Mouse (Mus musculus): ENCODE measurements around the gene Dnm3. TPM values are rescaled to one million over a fixed set of nuclear protein-coding genes. Genes with fewer than 3 reads are reported as not detected.
"Not testable (repeated sequence)": the region's sequence is repeated elsewhere in the genome, so short reads cannot be mapped to it uniquely, and the experiment has no call there.

The Dnm3 gene
- total RNA-seq, 2 experiments from 2014 or later, result not detected

DNA sequence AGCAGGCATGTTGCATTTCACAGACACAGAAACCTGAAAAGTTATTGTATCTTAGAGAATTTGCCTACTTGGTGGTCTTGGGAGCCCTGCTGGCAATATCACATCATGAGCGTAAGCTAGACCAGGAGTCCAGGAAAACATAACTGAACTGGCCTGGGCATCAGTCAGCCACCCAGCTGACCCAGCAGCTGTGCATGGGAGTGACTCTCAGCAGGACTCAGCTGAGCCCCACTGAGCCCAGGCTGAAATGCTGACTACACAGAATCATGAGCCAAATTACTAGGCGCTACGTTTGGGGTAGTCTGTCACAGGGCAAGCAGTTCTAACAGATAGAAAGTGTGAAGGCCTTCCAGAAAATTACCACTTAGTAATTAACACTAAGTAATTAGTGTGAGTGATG, 41.2 kb downstream of the Dnm3 start:
- no peak for ATAC-seq (replicated peaks; ENCODE audit: poor library complexity, severe bottlenecking)

DNA sequence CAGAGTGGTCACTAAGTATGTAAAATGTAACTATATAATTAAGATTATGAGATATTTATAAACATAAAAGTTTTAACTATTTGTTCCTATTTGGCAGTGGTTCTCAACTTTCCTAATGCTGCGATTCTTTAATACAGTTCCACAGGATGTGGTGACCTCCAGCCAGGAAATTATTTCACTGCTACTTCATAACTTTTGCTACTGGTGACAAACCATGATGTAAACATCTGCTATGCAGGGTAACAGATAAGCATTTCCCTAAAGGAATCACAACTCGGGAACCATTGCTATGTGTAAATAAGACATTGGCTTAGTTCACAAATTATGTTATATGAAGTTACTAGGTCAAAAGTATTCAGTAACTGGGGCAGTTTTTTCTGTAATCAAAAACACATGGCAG, 48.9 kb downstream of the Dnm3 start:
- ATAC-seq (replicated peaks; ENCODE audit: poor library complexity, severe bottlenecking), result no peak

DNA sequence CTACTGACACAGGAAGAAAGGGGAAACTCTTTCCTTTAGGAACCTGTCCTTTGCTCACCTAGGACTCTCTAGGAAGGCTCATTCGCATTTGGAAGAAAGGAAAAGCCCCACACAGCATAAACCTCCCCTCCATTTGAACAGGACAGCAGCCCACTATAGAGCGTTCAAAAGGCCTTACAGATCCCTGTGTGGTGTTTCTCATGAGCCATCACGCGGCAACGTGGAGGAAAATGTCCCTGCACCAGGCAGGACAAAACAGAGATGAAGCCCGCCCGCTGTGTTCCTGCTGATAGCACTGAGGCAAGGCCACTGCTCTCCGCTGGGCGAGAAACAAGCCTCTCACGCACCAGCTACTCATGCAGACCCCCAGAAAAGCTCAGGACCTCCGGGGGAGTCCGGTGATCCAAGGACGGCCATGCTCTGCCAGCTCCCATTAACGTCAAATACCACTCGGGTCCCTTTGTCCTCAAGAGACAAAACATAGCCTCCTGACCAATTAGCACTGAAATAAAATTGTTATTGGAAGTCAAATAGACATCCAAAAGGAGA, 51.8 kb downstream of the Dnm3 start:
- no peak for ATAC-seq (replicated peaks; ENCODE audit: poor library complexity, severe bottlenecking)

DNA sequence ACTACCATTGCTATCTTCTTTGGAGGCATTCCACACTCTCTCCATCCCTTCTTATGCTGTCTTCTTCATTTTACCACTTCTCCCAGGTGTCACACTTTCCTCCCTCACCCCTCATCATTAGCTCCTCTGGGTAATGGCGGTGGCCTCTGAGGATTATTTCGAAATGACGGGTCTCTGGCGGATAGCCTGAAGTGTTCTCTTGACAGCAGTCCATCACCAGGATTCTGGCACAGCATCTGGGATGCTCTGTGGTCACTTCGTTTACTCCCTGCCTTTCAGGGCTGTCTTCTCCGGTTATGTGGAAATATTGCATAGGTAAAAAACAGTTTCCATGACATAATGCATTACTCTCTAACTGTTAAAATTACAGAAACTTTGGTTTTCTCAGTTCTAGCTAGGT, 55.0 kb downstream of the Dnm3 start:
- ATAC-seq (replicated peaks; ENCODE audit: poor library complexity, severe bottlenecking), result no peak

DNA sequence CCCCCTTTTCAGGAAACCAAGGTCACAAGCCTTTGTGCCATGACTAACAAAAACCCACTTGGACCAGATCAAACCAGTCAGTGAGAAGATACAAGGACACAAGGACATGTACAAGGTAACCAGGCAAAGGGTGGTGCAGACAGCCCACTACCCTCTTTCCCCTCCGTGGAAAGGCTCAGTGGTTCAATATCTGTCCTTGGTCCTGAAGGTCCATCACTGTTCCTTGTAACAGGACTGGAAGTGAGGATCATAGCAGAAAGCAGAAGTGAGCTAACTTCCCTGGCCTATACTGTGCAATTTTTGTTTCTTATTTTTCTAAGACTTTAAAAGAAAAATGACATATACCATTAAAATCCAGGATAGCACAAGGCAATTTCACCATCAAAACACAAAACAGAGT, 64.0 kb downstream of the Dnm3 start:
- ATAC-seq (replicated peaks; ENCODE audit: poor library complexity, severe bottlenecking), result peak; percentile 59

DNA sequence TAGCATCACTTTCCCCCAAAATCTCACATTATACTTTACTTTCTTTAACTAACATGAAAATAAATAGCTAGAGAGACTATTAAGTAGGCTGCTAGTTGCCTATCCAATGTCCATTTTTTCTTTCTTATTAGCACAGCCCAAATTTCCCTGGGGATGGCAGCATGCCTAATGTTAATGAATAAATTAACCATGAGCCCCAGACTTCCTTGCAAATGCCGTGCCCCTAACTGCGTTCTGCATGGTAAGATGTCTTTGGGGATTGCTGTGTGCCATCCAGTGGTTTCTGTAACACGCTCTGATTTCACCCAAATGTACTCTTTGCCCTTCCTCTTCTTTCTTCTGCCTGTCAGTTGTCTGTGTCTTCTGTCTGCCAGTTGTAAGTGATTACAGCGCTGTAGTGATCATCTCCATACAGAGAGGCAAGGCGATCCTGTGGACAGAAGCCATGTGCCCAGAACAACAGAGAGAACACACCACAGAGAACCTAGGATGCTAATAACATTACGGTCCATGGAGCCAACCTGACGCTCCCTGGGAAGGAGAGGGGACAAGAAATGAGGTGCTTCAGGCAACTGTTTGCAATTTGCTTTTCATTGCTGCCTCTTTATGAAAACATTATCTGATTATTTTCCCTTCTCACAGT, 64.9 kb downstream of the Dnm3 start:
- ATAC-seq (replicated peaks; ENCODE audit: poor library complexity, severe bottlenecking), result no peak

DNA sequence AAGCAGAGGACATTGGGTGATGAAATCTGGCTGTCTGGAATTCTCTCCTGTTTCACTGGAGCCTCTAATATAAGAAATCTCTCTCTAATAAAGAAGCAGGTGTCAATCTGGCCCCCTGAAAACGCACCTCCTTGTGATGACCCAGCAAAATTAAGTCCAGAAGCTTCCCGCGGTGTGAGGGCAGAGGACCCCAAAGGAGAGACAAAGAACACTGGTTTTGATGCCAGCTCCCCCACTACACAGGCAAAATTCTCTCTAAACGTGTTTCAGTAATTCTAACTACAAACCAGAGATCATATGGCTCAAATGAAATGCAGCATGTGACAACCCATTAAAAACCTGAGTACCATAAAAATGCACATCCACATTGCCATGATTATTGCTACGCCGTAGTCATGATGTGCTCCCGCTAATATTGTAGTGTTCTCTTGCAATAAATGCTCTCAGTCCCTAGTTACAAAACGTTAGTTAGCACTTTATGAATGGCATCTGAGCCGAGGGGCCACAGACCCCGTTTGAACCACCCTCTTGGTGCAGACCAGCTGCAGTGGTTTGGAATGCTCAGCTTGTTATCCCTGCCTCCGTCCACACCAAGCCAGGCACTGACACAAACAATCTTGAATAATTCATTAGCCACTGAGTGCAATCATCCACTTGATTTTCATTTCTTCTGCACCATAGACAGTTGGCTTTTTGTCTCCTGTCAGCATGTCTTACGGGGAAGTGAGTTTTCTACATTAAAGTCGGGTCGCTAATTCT, 67.4 kb downstream of the Dnm3 start:
- ATAC-seq (replicated peaks; ENCODE audit: poor library complexity, severe bottlenecking), result no peak

DNA sequence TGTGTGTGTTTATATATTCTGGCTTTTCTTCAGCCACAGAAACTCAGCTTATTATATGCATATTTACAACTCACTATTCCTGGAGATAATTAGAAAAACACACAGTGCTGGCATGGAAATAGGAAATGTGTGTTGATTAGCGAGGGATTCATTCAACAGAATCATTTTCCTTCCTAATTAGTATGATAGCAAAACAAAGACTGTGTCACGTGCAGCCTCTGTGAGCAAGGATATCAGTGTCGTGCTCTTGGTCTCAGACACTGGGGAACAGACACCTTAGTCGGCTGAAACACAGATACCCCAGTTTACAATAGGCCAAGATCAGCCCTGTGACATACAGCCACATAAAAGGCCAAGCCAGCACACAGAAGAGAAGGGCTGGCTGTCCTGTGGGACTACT, 83.3 kb downstream of the Dnm3 start:
- no peak for ATAC-seq (replicated peaks; ENCODE audit: poor library complexity, severe bottlenecking)

DNA sequence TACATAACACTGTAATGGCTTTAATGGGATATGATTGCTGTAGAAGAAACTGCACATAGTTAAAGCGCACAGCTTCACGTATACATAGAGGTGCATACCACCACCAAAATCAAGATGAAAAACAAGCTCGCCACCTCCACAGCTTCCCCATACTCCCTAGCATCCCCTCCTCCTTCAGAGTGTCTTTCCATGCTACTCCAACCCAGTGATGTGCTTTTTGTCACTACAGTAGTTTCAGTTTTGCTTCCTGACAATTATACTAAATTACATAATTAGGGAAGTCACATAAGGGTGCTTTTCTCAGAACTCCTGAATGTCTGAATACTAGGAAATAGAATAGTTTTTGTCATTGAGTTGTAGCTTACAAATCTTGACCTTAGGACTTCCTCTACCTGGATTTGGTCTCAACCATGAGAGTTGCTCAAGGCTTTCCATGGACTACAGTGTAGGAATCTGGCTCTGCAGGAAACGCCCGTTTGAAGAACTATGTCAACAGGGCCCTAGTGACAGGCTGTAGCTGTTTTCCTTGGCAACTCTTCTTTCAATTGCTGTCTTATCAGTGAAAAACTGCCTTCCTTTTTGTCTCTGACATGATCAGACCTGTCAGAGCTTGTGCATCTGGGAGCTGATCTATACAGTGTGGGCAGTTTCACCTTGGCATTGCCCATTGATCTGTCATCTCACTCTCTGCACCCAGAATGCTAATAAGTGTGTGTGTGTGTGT, 89.2 kb downstream of the Dnm3 start:
- ATAC-seq (replicated peaks; ENCODE audit: poor library complexity, severe bottlenecking), result peak; percentile 59

DNA sequence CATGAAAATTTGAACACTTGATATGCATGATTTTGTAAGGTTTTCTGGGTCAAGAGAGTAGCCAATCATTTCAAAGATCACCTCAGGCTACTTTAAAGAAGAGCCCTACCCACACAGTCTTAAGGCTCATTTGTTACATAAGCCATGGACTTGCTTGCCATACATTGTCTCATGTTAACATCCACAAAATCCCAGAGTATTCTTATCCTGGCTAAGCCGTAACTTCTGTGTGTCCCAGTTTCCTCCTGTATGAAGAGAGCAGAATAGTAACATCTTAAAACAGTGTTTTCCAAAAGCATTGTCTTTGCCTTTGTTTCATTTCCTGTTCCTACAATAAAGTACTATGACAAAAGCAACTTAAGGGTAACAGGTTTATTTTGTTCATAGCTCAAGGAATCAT, 104.8 kb downstream of the Dnm3 start:
- ATAC-seq (replicated peaks; ENCODE audit: poor library complexity, severe bottlenecking), result not testable (repeated sequence)

DNA sequence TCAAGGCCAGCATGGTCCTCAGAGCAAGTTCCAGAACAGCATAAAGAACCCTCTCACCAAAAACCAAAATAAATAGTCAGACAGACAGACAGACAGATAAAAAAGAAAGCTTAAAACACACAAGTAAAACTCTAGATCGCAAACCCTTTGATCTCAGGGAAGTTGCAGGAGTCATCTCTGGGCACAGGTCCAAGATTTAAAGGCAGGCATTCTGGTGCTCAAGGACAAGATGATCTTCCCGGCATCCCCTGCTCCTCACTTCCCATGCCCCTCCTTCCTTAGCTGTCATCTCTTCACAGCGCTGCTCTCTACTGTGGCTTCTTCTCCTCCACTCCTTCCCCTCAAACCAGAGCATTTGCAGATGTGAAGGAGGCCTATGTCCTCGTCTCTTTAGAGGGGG, 108.1 kb downstream of the Dnm3 start:
- no peak for ATAC-seq (replicated peaks; ENCODE audit: poor library complexity, severe bottlenecking)

DNA sequence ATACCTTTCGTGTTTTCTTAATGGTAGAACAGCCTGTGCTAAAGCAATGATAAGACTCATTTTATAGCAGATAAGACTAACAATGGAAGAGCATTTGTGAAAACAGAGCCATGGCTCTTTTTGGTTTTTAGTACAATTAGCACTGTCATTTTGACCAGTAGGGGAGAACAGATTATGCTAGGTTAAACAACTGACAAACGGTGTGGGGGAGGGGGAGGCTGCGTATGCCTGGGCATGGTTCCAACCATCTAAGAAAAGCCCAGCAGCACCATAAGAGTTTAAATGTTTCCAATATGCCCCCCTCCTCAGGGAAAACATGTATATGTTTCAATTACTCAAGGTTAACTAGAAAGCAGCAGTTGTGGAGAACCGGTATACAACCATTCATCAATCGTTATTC, 115.9 kb downstream of the Dnm3 start:
- no peak for ATAC-seq (replicated peaks; ENCODE audit: poor library complexity, severe bottlenecking)

DNA sequence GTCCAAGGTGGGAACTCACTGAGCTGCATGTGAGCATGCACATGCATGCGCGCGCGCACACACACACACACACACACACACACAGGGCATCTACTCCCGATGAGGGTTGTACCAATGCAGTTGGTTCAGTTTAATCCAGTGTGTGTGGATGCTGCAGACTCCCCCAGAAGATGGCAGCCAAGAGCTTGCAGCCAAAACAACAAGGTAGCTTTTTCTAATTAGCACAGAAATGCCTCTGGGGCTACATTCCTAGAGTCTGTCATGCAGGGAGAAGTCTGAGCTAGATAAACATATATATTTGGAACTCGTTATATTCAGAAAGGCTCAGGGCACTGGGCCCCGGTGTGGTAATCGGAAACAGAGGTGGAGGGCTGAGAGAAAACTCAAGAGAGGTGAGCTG, 118.6 kb downstream of the Dnm3 start:
- peak; percentile 30; the same call in 1 of the 2 replicates for ATAC-seq (replicated peaks; ENCODE audit: poor library complexity, severe bottlenecking)

DNA sequence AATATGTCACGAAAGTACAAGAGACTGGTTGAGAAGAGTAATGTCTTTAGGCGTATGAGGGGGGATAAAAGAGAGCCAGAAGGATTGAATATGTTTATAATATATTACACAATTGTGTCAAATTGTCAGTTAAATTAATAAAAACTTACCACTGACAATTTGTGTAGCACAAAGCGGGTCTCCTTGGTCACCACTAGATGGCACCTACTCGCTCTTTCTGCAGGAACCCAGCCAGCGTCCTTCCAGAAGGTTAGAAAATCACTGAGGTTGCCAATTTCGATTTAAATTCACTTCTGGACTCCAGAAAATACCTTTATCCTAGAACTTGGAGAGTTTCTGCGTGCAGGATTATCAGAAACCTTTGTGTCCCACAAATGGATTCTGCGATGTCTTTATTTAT, 119.8 kb downstream of the Dnm3 start:
- no peak; the same call in 1 of the 2 replicates for ATAC-seq (replicated peaks; ENCODE audit: poor library complexity, severe bottlenecking)

DNA sequence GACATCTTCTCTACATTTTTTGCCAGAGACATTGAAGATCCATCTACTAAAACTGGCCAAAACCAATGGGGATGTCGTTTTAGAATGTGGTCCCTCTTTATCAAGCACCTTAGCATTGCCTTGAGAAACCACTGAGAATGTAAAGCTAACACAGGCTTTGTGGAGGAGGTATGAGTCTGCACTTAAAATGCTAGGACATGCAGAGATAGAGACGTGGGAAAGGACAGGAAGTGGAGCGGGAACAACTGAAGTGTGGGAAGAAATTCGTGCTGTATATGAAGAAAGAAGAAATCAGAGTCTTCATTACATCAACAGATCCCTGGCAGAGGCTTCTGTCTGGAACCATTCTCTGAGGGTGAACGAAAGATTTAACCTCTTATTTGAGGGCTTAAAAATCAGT, 121.4 kb downstream of the Dnm3 start:
- no peak for ATAC-seq (replicated peaks; ENCODE audit: poor library complexity, severe bottlenecking)

DNA sequence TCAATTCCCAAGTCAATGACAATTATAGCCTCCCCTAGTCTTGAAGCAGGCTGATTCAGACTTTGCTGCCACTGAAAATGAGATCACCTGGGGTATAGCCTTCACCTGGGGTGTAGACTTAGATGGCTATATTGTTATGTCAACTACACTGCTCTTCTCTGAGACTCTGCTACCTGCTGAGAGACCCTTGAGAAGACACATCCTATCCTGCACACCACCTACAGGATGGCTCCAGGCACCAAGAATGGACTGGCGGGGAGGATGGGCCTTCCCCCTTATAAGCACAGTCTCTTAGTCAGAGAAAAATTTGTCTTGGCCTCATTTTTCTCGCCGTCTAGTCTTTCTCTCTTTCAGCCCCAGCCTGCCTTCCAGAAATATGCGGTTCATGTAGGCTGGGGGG, 123.1 kb downstream of the Dnm3 start:
- ATAC-seq (replicated peaks; ENCODE audit: poor library complexity, severe bottlenecking), result no peak

DNA sequence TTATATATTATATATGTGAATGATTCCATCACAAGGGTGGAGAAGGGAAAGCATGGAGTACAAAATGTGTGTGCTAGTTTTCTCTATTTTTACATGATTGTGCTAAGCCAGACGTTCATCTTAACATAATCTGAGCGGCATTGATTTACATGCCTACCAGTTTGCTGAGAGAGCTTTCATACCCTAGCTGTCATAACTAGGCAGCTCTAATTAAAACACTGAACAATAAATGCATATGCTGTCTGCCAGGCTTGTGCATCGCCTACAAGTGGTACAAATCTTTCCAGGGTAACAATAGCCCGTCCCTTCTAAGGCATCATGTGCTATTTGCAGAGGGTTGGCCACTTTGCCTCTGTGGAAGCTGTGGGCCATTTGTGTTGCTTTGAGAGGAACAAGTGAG, 124.0 kb downstream of the Dnm3 start:
- ATAC-seq (replicated peaks; ENCODE audit: poor library complexity, severe bottlenecking), result no peak

DNA sequence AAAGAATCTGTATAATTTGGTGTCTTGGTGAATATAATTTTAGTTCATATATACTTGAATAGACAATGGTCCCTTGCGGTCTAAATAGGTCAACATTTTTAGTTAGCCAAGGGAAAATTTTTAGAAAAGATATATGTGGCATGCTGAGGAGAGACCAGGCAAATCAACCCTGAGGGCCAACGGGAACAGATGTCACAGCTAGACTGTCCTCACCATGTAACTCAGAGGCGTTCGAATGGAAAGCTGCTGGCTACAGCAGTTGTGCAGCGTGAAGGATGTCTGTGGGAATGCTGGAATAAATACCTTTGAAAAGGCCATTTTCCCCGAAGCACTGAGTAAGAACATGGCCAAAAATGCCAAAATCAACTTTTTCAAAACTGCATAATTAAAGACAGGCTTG, 128.5 kb downstream of the Dnm3 start:
- ATAC-seq (replicated peaks; ENCODE audit: poor library complexity, severe bottlenecking), result no peak

DNA sequence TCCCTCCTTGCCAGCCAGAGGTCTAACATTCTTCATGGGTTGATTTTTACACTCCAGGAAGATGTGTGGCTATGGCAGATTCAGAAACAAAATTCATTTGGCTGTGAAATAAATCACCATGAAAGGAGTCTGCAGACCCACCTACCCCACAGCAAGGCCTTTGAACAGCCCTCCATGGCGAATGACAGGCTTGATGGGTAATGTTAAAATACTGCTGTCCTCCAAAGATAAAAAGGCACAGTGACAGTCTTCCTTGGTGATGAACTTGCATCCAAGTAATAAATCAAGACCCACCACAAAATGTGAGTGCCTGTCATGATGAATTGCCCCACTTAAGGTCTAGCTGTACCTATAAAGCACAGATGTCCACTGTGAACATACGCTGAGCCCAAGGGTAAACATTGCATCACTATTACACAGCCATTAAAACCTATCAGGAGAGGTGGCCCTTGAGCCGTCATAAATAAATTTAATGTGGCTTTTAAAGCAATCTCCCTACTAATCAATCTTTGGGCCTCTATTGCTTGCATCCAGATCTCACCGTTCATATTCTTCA, 131.3 kb downstream of the Dnm3 start:
- no peak for ATAC-seq (replicated peaks; ENCODE audit: poor library complexity, severe bottlenecking)

DNA sequence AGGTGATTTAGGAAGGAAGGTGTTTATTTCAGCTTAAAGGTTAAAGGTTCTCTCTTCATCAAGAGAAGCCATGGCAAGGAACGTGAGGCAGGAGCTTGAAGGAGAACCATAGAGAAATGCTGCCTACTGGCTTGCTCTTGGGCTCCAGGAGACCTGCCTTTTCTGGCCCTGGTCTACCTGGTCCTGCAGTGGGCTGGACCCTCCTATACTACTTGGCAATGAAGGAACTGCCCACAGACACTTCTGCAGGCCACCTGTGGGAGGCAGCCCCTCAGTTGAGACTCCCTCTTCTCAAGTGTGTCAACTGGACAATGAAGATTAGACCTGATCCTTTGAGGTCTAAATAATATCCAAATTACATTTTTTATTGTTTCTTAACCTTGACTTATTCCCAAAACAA, 140.7 kb downstream of the Dnm3 start:
- no peak for ATAC-seq (replicated peaks; ENCODE audit: poor library complexity, severe bottlenecking)

DNA sequence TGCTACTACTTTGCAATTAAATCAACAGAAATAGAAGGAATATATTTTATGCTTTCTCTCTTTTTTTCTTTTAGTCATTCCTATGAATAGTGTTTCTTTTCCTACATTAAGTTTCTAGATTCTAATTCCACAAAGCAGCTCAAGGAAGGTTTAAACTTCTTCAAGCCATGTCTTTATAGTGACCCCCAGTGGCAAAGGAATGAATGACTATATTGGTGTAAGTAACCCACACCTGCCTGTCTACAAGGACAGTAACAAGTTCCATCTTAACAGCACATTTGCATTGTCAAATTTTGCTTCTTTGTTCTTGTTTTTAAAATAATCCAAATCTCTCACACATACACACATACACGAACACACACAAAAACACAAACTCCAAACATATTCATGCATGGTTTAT, 141.2 kb downstream of the Dnm3 start:
- ATAC-seq (replicated peaks; ENCODE audit: poor library complexity, severe bottlenecking), result peak; percentile 63

Measured in granulocyte monocyte progenitor cell, adult 5-6 weeks (primary cell).